Mouse (Mus musculus) spleen, adult 2 months (tissue): ENCODE results near the gene Fance. TPM values are rescaled to one million over a fixed set of nuclear protein-coding genes. Genes with fewer than 3 reads are reported as not detected.
"Not testable (repeated sequence)": the region's sequence is repeated elsewhere in the genome, so short reads cannot be mapped to it uniquely, and the experiment has no call there.

Experiments used
- DNase-seq, 2 experiments: peaks; one replicate each; pipeline versions ENCODE4 v3.0.0 to v3.0.0-alpha.2; 2012 to 2021; ENCODE audit warnings: low spot score in 2 of 2, low read depth in 1 of 2
- H3K27ac ChIP-seq: fragments of 200-500 bp; 2 replicates; pipeline ENCODE4 v1.5.1; 2012; ENCODE audit warnings: low read length, inconsistent platforms; ENCODE audit not compliant: insufficient read depth
- H3K27me3 ChIP-seq: fragments of 200-500 bp; 2 replicates; pipeline ENCODE4 v1.6.1; 2012; ENCODE audit warnings: mild to moderate bottlenecking, moderate library complexity, low read length, inconsistent platforms; ENCODE audit not compliant: control insufficient read depth, insufficient read depth
- H3K36me3 ChIP-seq: fragments of 200-500 bp; 2 replicates; pipeline ENCODE4 v1.6.1; 2012; ENCODE audit warnings: mild to moderate bottlenecking, low read length, inconsistent platforms; ENCODE audit not compliant: control insufficient read depth, insufficient read depth
- H3K4me1 ChIP-seq: fragments of 200-500 bp; 2 replicates; pipeline ENCODE4 v1.6.1; 2011; ENCODE audit warnings: inconsistent platforms; ENCODE audit not compliant: control insufficient read depth, insufficient read depth, insufficient read length
- H3K4me3 ChIP-seq: fragments of 200-500 bp; 2 replicates; pipeline ENCODE4 v1.5.1; 2011; ENCODE audit warnings: mild to moderate bottlenecking, inconsistent platforms; ENCODE audit not compliant: insufficient read depth, insufficient read length; ENCODE audit errors: extremely low read depth
- CTCF ChIP-seq: fragments of 200-500 bp; IDR thresholded peaks from 2 replicates; pipeline ENCODE4 v1.5.1; 2011; ENCODE audit warnings: mild to moderate bottlenecking, inconsistent platforms; ENCODE audit not compliant: insufficient read depth, insufficient read length, insufficient replicate concordance; ENCODE audit errors: extremely low read depth
- POLR2A ChIP-seq: fragments of 200-500 bp; IDR thresholded peaks from 2 replicates; pipeline ENCODE4 v1.6.1; 2011; ENCODE audit warnings: low read depth, low read length, inconsistent platforms
- WGBS: fragments of 180-500 bp; shearing (Covaris S2); methylation state at CpG from one replicate; pipeline ENCODE4 v1.1.7; 2018; 5-methylcytosine and 5-hydroxymethylcytosine counted together
- polyA plus RNA-seq: library from polyadenylated mRNA; depleted of rRNA; stranded (reverse); fragments of >200 nt; gene quantifications from 2 replicates; pipeline ENCODE4 v1.2.3, GENCODE M21; 2012

Fance gene
- polyA plus RNA-seq, 1 experiment: 17.2 TPM

GRCm38 (mm10) chr17:28330232-28330546 lies 16.9 kb downstream of the Fance start:
- 55% methylated on average over 2 of the region's 2 CpGs for WGBS
- Histone ChIP-seq H3K4me3 (no peak overlapping the region), H3K36me3 (peaks cover 20% of the 10 kb centered on the region), H3K27ac (no peak overlapping the region), H3K27me3 (no peaks in the 10 kb centered on the region; the same call in 1 of the 2 replicates), H3K4me1 (peaks cover 2% of the 10 kb centered on the region; the same call in 1 of the 2 replicates)
- DNase-seq: no peak
- TF ChIP-seq CTCF: no peak
- TF ChIP-seq POLR2A: no peak

- not testable (repeated sequence) for H3K27ac ChIP-seq, H3K27me3 ChIP-seq, H3K4me1 ChIP-seq, DNase-seq, H3K4me3 ChIP-seq
- H3K36me3 ChIP-seq: peaks cover 20% of the 10 kb centered on the region
- WGBS: 88% methylated on average over 8 of the region's 8 CpGs
These were observed 17.3 kb downstream of the Fance start for GRCm38 (mm10) chr17:28330590-28330989.

GRCm38 (mm10) chr17:28331241-28332112 lies 18.2 kb downstream of the Fance start:
- Histone ChIP-seq H3K36me3 (peaks cover 18% of the 10 kb centered on the region), H3K4me3 (no peak overlapping the region), H3K4me1 (peaks cover 2% of the 10 kb centered on the region; the same call in 1 of the 2 replicates), H3K27ac (no peak overlapping the region), H3K27me3 (no peaks in the 10 kb centered on the region; the same call in 1 of the 2 replicates)
- TF ChIP-seq CTCF: no peak
- no peak for TF ChIP-seq POLR2A
- 64% methylated on average over 7 of the region's 7 CpGs for WGBS
- DNase-seq: no peak

GRCm38 (mm10) chr17:28332113-28332914 lies 19.0 kb downstream of the Fance start:
- WGBS: 48% methylated on average over 13 of the region's 13 CpGs
- Histone ChIP-seq H3K4me1 (peaks cover 2% of the 10 kb centered on the region; the same call in 1 of the 2 replicates), H3K4me3 (no peak overlapping the region), H3K36me3 (peaks cover 18% of the 10 kb centered on the region), H3K27me3 (no peaks in the 10 kb centered on the region; the same call in 1 of the 2 replicates), H3K27ac (no peak overlapping the region)
- no peak for DNase-seq
- TF ChIP-seq POLR2A: no peak
- TF ChIP-seq CTCF: no peak

- no peak overlapping the region for H3K27ac ChIP-seq
- 33% methylated on average over 31 of the region's 31 CpGs for WGBS
- DNase-seq: no peak
- H3K36me3 ChIP-seq: peaks cover 18% of the 10 kb centered on the region
- TF ChIP-seq POLR2A: no peak
- TF ChIP-seq CTCF: no peak
- no peak overlapping the region for H3K4me3 ChIP-seq
- H3K27me3 ChIP-seq: no peaks in the 10 kb centered on the region; the same call in 1 of the 2 replicates
- peaks cover 2% of the 10 kb centered on the region; the same call in 1 of the 2 replicates for H3K4me1 ChIP-seq
These were observed 19.7 kb downstream of the Fance start for GRCm38 (mm10) chr17:28332915-28333546.

- no peak overlapping the region for H3K27ac ChIP-seq
- peaks cover 7% of the 10 kb centered on the region for H3K36me3 ChIP-seq
- TF ChIP-seq CTCF (no peak), POLR2A (no peak)
- DNase-seq: no peak
- H3K4me1 ChIP-seq: no peaks in the 10 kb centered on the region
- H3K4me3 ChIP-seq: no peak overlapping the region
- no peaks in the 10 kb centered on the region; the same call in 1 of the 2 replicates for H3K27me3 ChIP-seq
- 90% methylated on average over 10 of the region's 10 CpGs for WGBS
These were observed 21.9 kb downstream of the Fance start for GRCm38 (mm10) chr17:28335267-28335666.

GRCm38 (mm10) chr17:28337547-28337946 lies 24.2 kb downstream of the Fance start:
- no peak for DNase-seq
- WGBS: 86% methylated on average over 7 of the region's 7 CpGs
- no peak overlapping the region for H3K4me3 ChIP-seq
- no peak for TF ChIP-seq CTCF
- no peak for TF ChIP-seq POLR2A
- no peaks in the 10 kb centered on the region for H3K36me3 ChIP-seq
- H3K27ac ChIP-seq: no peak overlapping the region
- no peaks in the 10 kb centered on the region for H3K4me1 ChIP-seq
- no peaks in the 10 kb centered on the region; the same call in 1 of the 2 replicates for H3K27me3 ChIP-seq
